Mouse (Mus musculus): ENCODE measurements around the gene Ube2l6. TPM values are rescaled to one million over a fixed set of nuclear protein-coding genes. Genes with fewer than 3 reads are reported as not detected.

The Ube2l6 gene
- polyA plus RNA-seq, 1 experiment from 2014 or later, result 39.1 TPM

GRCm38 (mm10) chr2:84775241-84775640 lies 23.4 kb upstream of the Ube2l6 start, which contains the start of gene Serping1:
Serping1 (minus strand) TSS chr2:84775444.
- Histone ChIP-seq H3K27me3 (ENCODE audit: insufficient read depth, low read length) (no peaks in the 10 kb centered on the region), H3K36me3 (ENCODE audit: insufficient read depth) (no peaks in the 10 kb centered on the region), H3K9ac (peak within 1 kb of the TSS; percentile 36), H3K4me3 (ENCODE audit: low read depth, low read length) (peak within 1 kb of the TSS; percentile 32), H3K4me2 (peak within 1 kb of the TSS; percentile 61), H3K4me1 (ENCODE audit: insufficient read depth) (0 out of 2 replicates have a peak, but pooled peaks cover 5% of the 10 kb centered on the region), H3K9me3 (ENCODE audit: low read depth, low read length) (no peaks in the 10 kb centered on the region), H3K27ac (ENCODE audit: low read depth) (peak within 1 kb of the TSS; percentile 86)
- no peak for TF ChIP-seq CTCF (IDR thresholded peaks at IDR 0.05; ENCODE audit: low read depth)
- DNase-seq (peak; percentile 50), ATAC-seq (ENCODE audit: insufficient read depth) (peak; percentile 73)
- 42% methylated on average over 9 of the region's 9 CpGs for WGBS

- Histone ChIP-seq H3K9ac (no peak overlapping the region), H3K4me3 (ENCODE audit: low read depth, low read length) (no peak overlapping the region), H3K9me3 (ENCODE audit: low read depth, low read length) (no peaks in the 10 kb centered on the region), H3K4me1 (ENCODE audit: insufficient read depth) (0 out of 2 replicates have a peak, but pooled peaks cover 5% of the 10 kb centered on the region), H3K27ac (ENCODE audit: low read depth) (peak overlapping the region; percentile 86; the same call in 1 of the 2 replicates), H3K27me3 (ENCODE audit: insufficient read depth, low read length) (no peaks in the 10 kb centered on the region), H3K36me3 (ENCODE audit: insufficient read depth) (no peaks in the 10 kb centered on the region), H3K4me2 (peak overlapping the region; percentile 61)
- no peak for TF ChIP-seq CTCF (IDR thresholded peaks at IDR 0.05; ENCODE audit: low read depth)
- DNase-seq, result peak; percentile 60
- ATAC-seq (ENCODE audit: insufficient read depth), result no peak
- WGBS, result 59% methylated on average over 6 of the region's 6 CpGs
These were observed 23.0 kb upstream of the Ube2l6 start for GRCm38 (mm10) chr2:84775665-84776064.

GRCm38 (mm10) chr2:84777706-84778105 lies 20.9 kb upstream of the Ube2l6 start:
- Histone ChIP-seq H3K27me3 (ENCODE audit: insufficient read depth, low read length) (no peaks in the 10 kb centered on the region), H3K4me1 (ENCODE audit: insufficient read depth) (0 out of 2 replicates have a peak, but pooled peaks cover 5% of the 10 kb centered on the region), H3K9ac (no peak overlapping the region), H3K27ac (ENCODE audit: low read depth) (no peak overlapping the region), H3K4me3 (ENCODE audit: low read depth, low read length) (no peak overlapping the region), H3K9me3 (ENCODE audit: low read depth, low read length) (no peaks in the 10 kb centered on the region), H3K36me3 (ENCODE audit: insufficient read depth) (no peaks in the 10 kb centered on the region), H3K4me2 (no peak overlapping the region)
- DNase-seq, result peak; percentile 67
- TF ChIP-seq CTCF (IDR thresholded peaks at IDR 0.05; ENCODE audit: low read depth), result no peak
- 41% methylated on average over 3 of the region's 3 CpGs for WGBS
- ATAC-seq (ENCODE audit: insufficient read depth), result no peak

- 50% methylated on average over 6 of the region's 6 CpGs for WGBS
- Histone ChIP-seq H3K4me3 (ENCODE audit: low read depth, low read length) (no peak overlapping the region), H3K4me2 (no peak overlapping the region), H3K4me1 (ENCODE audit: insufficient read depth) (0 out of 2 replicates have a peak, but pooled peaks cover 5% of the 10 kb centered on the region), H3K36me3 (ENCODE audit: insufficient read depth) (no peaks in the 10 kb centered on the region), H3K9ac (no peak overlapping the region), H3K9me3 (ENCODE audit: low read depth, low read length) (no peaks in the 10 kb centered on the region), H3K27ac (ENCODE audit: low read depth) (no peak overlapping the region), H3K27me3 (ENCODE audit: insufficient read depth, low read length) (no peaks in the 10 kb centered on the region)
- ATAC-seq (ENCODE audit: insufficient read depth) (no peak), DNase-seq (peak; percentile 43)
- peak; percentile 37; the same call in 1 of the 2 replicates for TF ChIP-seq CTCF (IDR thresholded peaks at IDR 0.05; ENCODE audit: low read depth)
These were observed 19.4 kb upstream of the Ube2l6 start for GRCm38 (mm10) chr2:84779210-84779609.

- Histone ChIP-seq H3K36me3 (ENCODE audit: insufficient read depth) (no peaks in the 10 kb centered on the region), H3K9ac (no peak overlapping the region), H3K27ac (ENCODE audit: low read depth) (no peak overlapping the region), H3K9me3 (ENCODE audit: low read depth, low read length) (no peaks in the 10 kb centered on the region), H3K27me3 (ENCODE audit: insufficient read depth, low read length) (no peaks in the 10 kb centered on the region), H3K4me2 (no peak overlapping the region), H3K4me1 (ENCODE audit: insufficient read depth) (no peaks in the 10 kb centered on the region), H3K4me3 (ENCODE audit: low read depth, low read length) (no peak overlapping the region)
- no peak for TF ChIP-seq CTCF (IDR thresholded peaks at IDR 0.05; ENCODE audit: low read depth)
- 45% methylated on average over 1 of the region's 1 CpGs for WGBS
- ATAC-seq (ENCODE audit: insufficient read depth), result no peak
- no peak for DNase-seq
These were observed 15.3 kb upstream of the Ube2l6 start for GRCm38 (mm10) chr2:84783315-84783714.

GRCm38 (mm10) chr2:84783840-84784566 lies 14.6 kb upstream of the Ube2l6 start:
- ATAC-seq (ENCODE audit: insufficient read depth), result peak; percentile 78
- no peak for TF ChIP-seq CTCF (IDR thresholded peaks at IDR 0.05; ENCODE audit: low read depth)
- Histone ChIP-seq H3K9ac (no peak overlapping the region), H3K36me3 (ENCODE audit: insufficient read depth) (no peaks in the 10 kb centered on the region), H3K27me3 (ENCODE audit: insufficient read depth, low read length) (no peaks in the 10 kb centered on the region), H3K9me3 (ENCODE audit: low read depth, low read length) (no peaks in the 10 kb centered on the region), H3K4me1 (ENCODE audit: insufficient read depth) (no peaks in the 10 kb centered on the region), H3K4me2 (no peak overlapping the region), H3K27ac (ENCODE audit: low read depth) (0 out of 2 replicates have a peak overlapping the region, but pooled peaks have one; percentile 47), H3K4me3 (ENCODE audit: low read depth, low read length) (no peak overlapping the region)
- 44% methylated on average over 3 of the region's 3 CpGs for WGBS
- DNase-seq, result peak; percentile 66

GRCm38 (mm10) chr2:84788316-84788715 lies 10.3 kb upstream of the Ube2l6 start:
- Histone ChIP-seq H3K9ac (no peak overlapping the region), H3K36me3 (ENCODE audit: insufficient read depth) (no peaks in the 10 kb centered on the region), H3K4me1 (ENCODE audit: insufficient read depth) (no peaks in the 10 kb centered on the region), H3K27me3 (ENCODE audit: insufficient read depth, low read length) (no peaks in the 10 kb centered on the region), H3K4me2 (no peak overlapping the region), H3K9me3 (ENCODE audit: low read depth, low read length) (no peaks in the 10 kb centered on the region), H3K4me3 (ENCODE audit: low read depth, low read length) (no peak overlapping the region), H3K27ac (ENCODE audit: low read depth) (no peak overlapping the region)
- 63% methylated on average over 3 of the region's 3 CpGs for WGBS
- no peak for DNase-seq
- TF ChIP-seq CTCF (IDR thresholded peaks at IDR 0.05; ENCODE audit: low read depth), result no peak
- no peak for ATAC-seq (ENCODE audit: insufficient read depth)

All from lung, embryonic 14.5 days (tissue).